Mouse (Mus musculus) gastrocnemius, postnatal 14 days (tissue): ENCODE results near the gene Il2ra. TPM values are rescaled to one million over a fixed set of nuclear protein-coding genes. Genes with fewer than 3 reads are reported as not detected.
"Not testable (repeated sequence)": the region's sequence is repeated elsewhere in the genome, so short reads cannot be mapped to it uniquely, and the experiment has no call there.

Experiments
- DNase-seq: peaks from one replicate; pipeline ENCODE4 v3.0.0; 2021; ENCODE audit warnings: mixed read lengths
- intact Hi-C: fragments of 180-260 bp; cut with DNase I; formaldehyde crosslinking; loops from one replicate; pipeline ENCODE4 v1.15.1; 2025; ENCODE audit warnings: low total_unique reads
- long read RNA-seq, 2 experiments: library from polyadenylated mRNA; stranded (forward); transcript quantifications; one replicate each; pipeline ENCODE4 v2.0.0; 2021
- total RNA-seq, 2 experiments: library from RNA; stranded (reverse); gene quantifications; 2 replicates each; pipeline ENCODE4 v1.2.3; 2021

Il2ra gene
- total RNA-seq = under 1 TPM; 0.16 to 0.42 TPM
- long read RNA-seq, experiment 1 = 0 reads
- long read RNA-seq, experiment 2 = 0 reads

DNA sequence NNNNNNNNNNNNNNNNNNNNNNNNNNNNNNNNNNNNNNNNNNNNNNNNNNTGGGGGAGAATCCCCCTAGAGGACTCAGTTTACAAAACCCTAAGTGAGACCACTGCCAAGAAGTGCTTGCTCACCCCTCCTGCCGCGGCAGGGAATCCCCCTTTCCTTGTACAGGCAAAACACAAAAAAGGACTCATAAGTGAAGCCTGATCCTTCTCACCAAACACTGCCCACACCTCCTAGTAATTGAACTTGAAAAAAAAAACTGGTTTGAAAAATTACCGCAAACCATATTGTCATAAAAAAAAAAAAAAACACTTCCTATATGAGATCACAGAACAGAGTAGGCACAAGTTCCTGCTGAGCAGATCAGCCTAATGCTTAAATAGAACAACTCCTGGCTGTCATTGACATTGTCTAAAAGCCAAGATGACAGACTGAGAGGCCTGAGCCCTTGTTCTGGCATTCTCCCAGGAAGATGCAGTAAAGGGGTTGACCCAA lies at the start of gene Il2ra:
TSS of gene Il2ra (plus strand) at position 357 of the 491 bp plus-strand sequence.
- no peak for DNase-seq
- intact Hi-C loops = no loop called here

DNA sequence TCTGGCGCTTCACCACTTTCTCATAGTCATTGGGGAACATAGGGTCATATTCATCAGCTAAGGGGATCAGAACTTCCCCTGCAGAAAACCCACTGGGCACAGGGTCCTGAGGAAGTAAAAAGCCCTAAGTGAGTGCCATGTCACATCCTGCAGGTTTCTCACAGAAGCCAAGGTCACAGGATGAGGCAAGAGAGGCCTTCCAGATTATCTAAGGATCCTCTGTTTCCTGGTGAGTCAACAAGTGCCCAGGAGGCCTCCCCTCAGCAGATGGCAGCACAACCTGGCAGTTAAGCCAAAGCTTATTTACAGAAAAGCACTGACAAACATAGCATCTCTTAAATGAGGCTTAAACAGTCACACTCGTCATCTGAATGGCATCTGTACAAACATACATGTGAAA lies 45.9 kb upstream of the Il2ra start:
- intact Hi-C loops = no loop called here
- no peak for DNase-seq

DNA sequence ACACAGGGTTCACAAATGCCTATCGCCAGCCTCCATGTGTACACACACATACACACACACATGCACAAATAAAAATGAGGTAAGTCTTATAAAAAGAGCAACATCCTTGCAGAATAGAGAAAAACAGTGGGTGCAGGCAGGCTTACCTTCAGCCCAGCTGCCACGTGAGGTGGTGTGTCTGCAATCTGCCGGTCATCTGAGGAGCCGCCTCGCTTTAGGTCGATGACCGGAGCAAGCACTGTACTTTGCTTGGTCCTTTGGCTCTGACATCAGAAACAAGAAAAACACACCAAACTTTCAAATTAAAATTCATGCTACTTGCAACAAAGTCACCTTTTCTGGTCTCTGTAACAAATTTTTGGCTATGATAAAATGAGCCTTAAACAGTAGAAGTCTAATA lies 44.7 kb upstream of the Il2ra start:
- no peak for DNase-seq

DNA sequence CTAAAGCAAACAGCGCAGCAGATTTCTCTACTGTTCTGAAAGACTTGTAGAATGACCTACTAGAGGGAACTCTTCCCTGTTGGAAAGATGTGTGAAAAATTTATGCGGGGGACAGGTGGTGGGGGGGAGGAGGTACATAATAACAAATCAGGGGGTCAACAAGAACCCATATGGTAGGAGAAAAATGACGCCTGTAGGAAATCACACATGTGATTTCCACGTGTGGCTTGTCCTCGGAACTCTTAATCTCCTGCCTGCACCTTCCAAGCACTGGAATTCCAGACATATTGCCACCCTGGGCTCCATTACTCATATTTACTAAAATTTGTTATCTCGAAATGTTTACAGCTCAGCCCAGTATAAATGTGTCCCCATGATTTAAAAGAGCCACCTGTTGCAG lies 40.8 kb upstream of the Il2ra start:
- DNase-seq = no peak
- intact Hi-C loops = no loop called here

More for the DNA sequence above, 44.7 kb upstream of the Il2ra start:
- intact Hi-C loops = no loop called here

DNA sequence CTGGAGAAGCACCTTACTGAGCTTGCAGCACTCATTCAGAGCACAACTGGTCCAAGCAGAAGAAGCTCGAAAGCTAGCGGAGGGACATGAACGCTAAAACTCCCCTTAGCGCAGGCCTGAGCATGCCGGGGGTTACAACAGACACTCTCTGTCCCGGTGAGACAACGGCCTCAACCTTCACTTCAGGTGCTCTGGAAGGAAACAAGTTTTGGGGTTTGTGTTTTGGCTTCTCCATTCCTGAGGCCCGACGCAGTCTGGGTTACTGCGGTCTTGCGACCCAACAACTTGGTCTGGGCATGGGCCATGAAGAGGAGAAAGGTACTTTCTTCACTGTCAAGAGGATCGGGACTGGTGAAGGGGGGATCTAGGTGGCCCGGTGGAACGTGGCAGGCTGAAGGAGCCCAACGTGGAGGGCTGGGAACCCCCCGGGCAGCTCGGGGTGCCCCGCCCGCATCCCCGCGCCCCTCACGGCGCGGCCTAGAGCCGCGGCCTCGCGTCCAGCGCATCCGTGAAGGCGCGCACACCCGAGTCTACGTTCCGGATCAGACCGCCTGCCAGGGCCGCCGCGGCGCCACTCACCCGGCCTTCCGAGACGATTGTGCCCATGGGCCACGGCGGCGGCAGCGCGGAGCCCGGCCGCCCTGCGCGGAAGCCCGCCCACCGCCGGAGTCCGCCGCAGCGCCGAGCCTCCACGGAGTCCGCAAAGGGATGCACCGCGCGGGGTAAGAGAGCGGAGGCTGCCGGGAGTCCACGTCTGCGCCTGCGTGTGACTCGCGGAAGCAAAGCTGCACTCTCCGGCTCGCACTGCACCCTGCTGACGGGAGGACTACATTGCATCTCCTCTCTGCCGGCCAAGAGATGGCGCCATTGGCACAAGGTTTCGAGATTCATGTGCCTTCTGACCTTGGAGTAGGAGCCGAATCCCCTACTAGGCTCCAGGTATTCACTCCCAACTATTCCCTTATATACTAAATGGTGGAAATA lies 39.8 kb upstream of the Il2ra start:
- intact Hi-C loops = no loop called here

DNA sequence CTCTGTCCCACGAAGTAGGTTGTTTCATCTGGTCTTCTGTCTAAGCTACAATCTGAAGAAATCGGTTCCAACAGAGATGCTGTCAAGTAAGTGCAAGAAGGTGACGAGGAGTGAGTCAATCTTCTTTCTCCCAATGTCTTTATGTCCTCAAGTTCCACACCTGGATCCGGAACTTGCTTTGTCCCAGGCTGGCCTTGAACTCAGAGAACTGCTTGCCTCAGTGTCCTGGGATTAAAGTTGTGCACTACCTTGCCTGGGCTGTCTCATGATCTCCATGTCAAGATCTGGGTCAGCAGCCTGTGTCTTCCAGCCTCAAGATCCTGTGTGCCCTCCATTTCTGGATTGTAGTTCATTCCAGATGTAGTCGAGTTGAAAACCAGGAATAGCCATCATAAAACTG lies 38.6 kb upstream of the Il2ra start, which contains the start of gene Rbm17:
TSS of gene Rbm17 (minus strand) at position 101 of the 400 bp plus-strand sequence.
- intact Hi-C loops = no loop called here
- no peak for DNase-seq

More for the DNA sequence above, 39.8 kb upstream of the Il2ra start:
- peak; percentile 95 for DNase-seq

DNA sequence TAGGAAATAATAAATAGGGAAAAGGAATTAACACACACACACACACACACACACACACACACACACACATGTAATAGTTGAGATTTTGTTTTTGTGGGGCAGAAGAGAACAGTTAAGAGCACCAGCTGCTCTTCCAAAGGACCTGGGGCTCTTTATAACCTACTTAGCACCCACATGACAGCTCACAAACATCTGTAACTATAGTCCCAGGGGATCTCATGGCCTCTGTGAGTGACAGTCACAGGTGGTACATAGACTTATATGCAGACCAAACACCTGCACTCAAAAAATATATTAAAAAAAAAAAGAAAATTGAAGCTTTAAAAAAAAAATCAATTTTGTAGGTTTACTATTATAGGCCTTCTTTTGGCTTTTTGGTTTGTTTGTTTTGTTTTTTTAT lies 37.7 kb upstream of the Il2ra start:
- intact Hi-C loops = no loop called here
- no peak for DNase-seq

DNA sequence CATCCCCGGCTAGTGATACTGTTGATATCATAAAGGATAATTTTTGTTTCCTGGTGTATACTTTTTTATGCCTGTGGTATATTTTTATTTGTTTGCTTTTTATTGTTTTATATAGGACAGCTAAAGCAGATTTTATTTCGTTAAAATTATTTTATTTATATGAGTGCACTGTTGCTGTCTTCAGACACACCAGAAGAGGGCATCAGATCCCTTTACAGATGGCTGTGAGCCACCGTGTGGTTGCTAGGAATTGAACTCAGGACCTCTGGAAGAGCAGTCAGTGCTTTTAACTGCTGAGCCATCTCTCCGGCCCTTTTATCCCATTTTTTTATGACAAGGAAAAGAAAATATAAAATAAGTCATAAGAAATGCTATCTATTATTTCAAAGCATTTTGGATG lies 35.9 kb upstream of the Il2ra start:
- DNase-seq, intact Hi-C loops: not testable (repeated sequence)

DNA sequence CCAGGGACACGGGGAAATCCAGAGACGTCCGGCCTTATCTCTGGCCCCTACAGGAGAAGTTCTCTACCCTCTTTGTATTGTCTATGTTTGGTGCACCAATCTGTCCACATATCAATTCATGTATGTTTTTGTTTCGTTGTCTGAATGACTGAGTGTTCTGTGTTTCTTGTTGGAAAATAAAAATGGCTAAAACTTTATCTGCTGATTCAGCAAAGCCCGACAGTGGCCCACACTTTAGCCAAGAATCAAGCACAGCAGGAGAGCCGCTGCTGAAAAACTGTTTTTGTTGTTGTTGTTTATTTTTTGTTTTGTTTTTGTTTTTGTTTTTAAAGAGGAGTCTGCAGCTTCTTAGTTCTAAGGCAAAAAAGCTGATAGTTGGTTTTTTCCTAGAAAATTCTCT lies 29.7 kb upstream of the Il2ra start:
- DNase-seq, intact Hi-C loops: not testable (repeated sequence)

DNA sequence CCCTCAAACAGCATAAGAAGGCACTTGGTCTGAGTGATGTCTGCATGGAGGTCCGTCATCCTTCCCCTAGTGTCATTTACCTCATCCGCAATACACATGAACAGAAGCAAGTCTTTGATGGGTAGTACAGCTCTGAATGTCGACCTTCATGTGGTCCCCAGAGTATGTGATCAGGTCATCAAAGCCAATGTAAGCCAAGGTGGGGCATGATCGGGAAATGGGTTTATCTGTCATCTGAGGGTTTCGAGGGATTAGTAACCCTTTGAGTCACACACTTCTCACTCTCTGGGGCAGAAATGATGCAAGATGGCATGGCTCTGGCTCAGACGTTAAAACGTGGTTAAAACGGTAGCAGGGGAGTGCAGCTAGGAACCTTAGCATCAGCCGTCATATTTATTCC lies 25.8 kb upstream of the Il2ra start:
- DNase-seq = no peak
- intact Hi-C loops = no loop called here

DNA sequence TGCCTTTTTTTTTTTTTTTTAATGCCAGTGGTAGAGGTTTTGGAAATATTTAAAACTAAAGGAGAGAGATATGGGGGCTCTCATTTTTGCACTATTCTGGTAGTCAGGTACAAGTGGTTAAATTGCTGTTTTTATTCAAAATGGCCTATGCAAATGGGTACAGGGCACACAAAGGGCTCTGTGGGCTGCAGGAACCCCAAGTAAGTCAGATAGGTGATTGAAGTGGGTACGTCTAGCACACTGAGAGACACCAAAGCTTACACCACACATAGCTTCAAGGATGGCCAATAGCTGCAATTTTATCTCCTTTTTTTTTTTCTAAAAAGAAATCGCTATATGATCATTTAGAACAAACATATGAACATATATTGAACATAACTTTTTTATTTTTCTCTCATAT lies 23.0 kb upstream of the Il2ra start:
- intact Hi-C loops = no loop called here
- no peak for DNase-seq

DNA sequence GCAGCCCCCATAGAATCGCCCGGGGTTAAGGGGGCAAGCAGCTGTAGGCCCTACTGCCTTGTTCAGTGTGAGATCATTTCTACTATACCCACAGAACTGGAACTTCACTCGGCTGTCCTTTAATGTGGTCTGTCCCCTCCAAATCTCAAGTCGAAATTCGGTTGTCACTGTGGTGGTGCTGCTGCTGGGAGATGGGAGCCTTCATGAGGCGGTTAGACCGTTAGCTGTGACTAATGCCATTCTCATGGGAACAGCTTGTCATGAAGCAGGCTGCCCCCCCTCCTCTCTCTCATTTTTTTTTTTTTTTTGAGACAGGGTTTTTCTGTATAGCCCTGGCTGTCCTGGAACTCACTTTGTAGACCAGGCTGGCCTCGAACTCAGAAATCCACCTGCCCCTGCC lies 19.4 kb upstream of the Il2ra start:
- DNase-seq = no peak
- intact Hi-C loops = no loop called here

DNA sequence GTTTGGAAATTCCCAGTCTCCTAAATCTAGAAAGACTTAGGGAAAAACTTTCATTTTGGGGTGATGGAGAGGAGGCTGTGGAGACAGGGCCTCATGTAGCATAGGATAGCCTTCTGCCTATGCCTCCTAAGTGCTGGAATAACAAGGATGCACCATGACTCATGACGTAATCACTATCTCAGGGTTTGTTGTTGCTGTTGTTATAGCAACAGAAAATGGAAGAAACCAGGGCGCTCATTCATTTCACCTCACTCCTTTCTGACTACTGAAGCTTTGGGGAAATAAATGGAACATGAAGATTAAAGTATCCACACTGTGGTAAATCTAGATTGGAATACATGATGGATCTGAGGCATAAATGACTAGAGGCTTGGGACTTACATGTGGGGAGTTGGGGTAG lies 18.9 kb upstream of the Il2ra start:
- intact Hi-C loops = no loop called here
- no peak for DNase-seq

DNA sequence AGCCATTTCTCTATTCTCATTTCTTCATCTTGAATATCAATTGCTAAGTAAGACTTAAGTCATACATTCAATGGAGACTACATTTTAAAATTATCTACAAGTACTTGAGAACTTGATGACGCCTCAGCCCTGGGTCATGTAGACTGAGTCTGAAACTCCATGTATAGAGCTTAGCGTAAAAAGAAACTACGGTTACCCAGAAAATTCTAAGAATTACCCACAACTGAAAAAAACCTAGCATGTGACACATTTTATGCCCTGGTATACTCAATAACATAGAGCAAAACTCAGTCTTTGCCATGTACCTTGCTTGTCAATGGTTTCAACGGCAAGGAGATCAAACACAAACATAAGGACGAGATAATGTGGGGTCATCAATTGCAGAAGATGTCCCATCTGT lies 16.7 kb upstream of the Il2ra start, which contains the start of gene Gm17490:
TSS of gene Gm17490 (minus strand) at position 375 of the 400 bp plus-strand sequence.
- intact Hi-C loops = no loop called here
- no peak for DNase-seq

DNA sequence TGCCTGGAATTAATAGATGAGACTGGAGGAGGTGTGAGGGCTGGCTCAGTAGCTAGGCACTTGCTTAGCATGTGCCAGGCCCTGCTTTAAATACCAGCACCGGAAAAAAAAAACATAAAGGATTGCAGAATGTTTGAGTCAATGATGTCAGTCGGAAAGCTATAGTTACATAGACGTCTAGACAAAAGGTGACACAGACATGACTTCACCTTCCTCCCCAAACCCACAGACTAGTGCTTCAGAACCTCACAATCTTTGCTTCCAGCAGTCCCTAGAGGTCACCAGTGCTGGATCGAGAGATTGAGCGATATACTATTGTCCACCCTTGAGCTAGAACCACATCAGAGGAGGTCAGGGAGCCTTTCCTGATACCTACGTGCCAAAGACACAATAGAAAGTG lies 7.6 kb upstream of the Il2ra start:
- no peak for DNase-seq

DNA sequence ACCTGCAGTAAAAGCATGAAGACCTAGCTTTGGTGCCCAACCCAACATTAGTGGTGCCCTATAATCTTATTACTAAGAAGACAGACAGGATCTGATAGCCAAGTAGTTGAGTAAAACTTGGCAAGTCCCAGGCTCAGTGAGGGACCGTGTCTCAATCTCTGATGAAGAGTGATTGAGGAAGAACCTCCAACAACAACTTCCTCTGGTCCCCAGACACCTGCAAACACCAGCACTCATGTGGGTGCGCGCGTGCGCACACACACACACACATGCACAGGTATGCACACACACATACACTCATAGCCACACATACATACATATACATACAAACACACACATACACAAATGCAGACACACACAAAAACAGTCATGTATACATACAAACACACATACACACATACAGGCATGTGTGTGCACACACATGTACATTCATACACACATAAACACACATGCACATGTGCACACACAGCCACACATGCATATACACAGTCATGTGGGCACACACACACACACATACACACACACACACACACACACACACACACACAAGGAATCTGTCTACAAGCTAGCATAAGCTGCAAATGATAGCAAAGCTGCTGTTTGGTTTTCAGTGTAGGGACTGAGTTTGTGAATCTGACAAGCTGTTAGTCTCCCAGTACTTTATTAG lies 7.0 kb upstream of the Il2ra start:
- intact Hi-C loops = no loop called here
- DNase-seq = no peak

More for the DNA sequence above, 7.6 kb upstream of the Il2ra start:
- intact Hi-C loops = no loop called here

DNA sequence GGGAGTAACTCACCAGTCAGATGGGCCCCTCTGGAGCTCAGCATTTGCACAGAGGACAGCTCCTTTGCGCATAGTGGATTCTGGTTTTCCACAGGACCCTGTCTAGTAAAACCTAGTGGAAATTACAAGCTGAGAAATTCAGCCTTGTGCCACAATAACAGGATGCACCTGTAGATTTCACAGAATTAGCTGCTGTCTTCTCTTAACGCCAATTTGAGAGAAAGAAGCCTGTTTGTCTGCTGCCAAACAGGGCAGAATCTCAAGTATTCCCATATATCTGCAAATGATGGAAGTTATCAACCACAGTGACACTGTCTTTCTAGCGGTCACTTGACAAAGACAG lies 6.5 kb upstream of the Il2ra start:
- no peak for DNase-seq
- intact Hi-C loops = no loop called here

DNA sequence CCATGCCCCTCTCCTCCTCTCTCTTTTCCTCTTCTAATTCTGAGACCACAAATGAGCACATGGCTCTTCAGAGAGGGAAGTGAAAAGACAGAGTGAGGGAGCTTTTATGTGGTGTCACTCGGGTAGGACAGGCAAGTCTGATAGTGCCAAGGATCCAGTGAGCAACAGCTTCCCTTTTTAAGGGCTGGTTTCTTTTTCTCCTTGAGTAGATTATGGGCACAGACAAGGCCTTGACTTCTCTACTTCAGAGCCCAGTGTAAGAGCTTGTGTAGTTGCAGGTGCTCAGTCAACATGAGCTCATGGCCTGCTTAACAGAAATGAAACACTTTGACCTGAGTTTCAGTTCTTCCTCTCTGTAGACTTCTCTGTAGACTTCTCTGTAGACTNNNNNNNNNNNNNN lies 5.5 kb upstream of the Il2ra start:
- intact Hi-C loops = no loop called here
- no peak for DNase-seq

DNA sequence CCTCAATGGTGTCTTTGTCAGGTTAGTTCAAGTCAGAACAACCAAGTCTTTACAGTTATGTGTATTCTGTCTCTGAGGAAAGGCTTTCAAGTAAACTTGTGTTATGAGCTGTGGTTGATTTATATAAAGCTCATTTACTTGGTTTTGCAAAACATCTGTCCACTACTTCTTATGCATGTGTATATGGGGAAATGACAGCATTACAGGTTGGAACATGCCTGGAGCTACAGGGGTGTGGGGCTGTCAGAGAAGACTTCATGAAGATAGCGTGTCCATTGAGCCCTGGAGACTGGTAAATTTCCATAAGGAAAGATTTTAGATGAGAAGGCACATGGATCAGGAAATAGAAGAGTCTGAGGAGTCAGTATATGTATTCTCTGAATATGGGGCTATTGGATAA lies 1.4 kb downstream of the Il2ra start:
- intact Hi-C loops = no loop called here
- DNase-seq = no peak

DNA sequence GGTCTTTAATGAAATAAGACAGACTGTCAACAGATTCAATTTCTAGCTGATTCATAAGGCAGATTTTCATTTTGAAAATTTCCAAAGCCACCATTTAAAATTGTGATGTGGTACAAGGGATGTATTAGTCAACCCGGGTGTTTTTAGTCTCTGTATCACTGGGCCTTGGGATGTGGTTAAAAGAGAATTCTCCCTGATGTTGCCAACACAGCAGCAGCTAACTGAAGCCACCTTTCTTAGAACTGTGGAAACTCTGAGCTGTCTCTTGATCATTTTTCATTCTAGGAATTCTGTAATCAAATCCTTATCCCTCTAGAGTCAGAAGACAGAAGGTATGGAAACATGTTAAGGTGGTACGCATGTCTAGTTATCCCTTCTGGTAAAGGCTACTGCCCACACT lies 2.7 kb downstream of the Il2ra start:
- intact Hi-C loops = no loop called here

DNA sequence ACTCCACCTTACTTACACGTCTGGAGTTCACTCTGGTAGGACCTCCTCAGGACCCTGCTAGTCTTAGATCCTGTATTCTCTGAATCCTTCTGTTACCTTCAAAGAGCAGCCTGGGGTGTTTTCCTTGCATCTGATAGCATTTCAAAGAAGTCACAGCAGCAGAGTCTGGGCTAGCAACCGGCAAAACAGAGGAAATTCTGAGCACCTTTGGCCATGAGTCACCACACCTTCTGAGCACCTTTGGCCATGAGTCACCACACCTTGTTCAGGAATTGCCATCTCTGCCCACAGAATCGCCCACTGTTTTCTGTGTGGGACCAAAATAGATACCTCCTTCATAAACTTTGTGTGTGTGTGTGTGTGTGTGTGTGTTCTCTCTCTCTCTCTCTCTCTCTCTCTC lies 8.9 kb downstream of the Il2ra start:
- DNase-seq = no peak
- intact Hi-C loops = no loop called here

More for the DNA sequence above, 2.7 kb downstream of the Il2ra start:
- DNase-seq = no peak
